Mouse (Mus musculus) CD4-positive, CD25-positive, alpha-beta regulatory T cell, adult 2 months (primary cell): Measurements from ENCODE around the gene Efl1.
"Not testable (repeated sequence)": the region's sequence is repeated elsewhere in the genome, so short reads cannot be mapped to it uniquely, and the experiment has no call there.

Source experiments
- DNase-seq: peaks from one replicate; pipeline ENCODE4 v3.0.0-alpha.2; 2012; ENCODE audit warnings: low read depth, low spot score

Efl1 gene

GRCm38 (mm10) chr7:82758521-82758920 is 110.1 kb downstream of the Efl1 start:
- no peak for DNase-seq

DNA sequence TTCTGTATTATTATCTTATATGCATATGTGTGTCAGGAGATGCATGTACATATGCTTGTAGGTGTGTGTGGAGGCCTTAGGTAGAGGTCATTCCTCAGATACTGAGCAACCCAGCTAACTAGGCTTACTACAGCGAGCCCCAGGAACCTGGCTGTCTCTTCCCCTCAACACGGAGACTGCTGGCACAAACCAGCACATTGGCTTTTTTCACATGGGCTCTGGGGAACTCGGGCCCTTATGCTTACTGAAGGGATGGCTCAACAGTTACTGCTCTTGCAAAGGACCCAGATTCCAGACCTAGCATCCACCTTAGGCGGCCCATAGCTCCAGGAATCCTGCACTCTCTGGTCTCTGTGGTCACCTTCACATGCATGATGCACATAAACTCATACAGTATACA is 110.7 kb downstream of the Efl1 start:
- no peak for DNase-seq

DNA sequence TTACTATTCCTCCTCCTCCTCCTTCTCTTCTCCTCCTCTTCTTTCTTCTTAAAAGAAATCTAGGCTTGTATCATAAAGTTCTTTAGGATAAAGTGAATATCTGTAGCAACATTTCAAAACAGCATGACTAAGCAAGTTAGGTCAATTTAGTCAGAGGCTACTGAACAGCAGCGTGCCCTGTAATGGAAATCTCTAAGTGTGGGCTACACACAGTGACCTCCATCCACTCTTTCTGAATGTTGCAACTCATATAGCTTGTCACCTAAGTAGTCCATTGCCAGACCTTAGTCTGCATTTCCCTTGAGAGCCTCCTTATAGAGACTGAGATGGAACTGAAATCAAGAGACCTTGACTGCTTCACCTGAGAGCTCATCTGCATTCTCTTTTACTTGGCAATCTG is 116.5 kb downstream of the Efl1 start:
- DNase-seq, result no peak

DNA sequence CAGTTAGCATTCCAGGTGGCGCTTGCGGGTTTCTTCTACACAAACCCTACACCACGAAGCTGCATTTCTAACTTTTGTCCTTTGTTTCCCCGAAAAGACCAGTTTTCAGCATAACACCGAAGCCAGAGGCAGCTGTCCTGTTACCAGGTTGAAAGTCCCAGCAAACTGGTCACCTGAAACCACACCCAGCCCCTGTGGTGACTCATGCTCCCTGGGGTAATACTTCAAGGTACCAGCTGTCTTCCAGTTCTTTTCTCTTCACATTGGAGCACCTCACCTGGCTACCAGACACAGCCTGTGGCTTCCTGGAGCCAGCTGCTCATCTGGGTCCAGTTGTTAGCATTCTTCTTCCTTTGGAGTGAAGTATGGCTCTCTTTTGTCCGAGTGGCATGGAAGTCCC is 118.2 kb downstream of the Efl1 start:
- DNase-seq, result no peak

- DNase-seq, result no peak
These were observed 121.8 kb downstream of the Efl1 start for GRCm38 (mm10) chr7:82770207-82770606.

- DNase-seq, result not testable (repeated sequence)
These were observed 122.7 kb downstream of the Efl1 start for GRCm38 (mm10) chr7:82770957-82771660.

DNA sequence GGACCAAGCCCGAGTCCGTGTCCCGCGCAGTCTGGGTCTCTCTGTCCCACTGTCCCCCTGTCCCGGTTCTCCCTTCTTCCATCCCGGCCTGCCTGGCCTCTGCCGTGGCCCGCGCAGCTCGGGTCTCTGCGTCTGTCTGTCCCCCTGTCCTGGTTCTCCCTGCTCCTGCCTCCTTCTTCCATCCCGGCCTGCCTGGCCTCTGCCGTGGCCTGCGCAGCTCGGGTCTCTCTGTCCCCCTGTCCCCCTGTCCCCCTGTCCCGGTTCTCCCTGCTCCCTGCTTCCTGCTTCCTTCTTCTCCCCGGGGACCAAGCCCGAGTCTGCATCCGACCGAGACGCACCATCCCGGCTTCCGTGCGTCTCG is 123.2 kb downstream of the Efl1 start:
- DNase-seq, result not testable (repeated sequence)

GRCm38 (mm10) chr7:82772481-82772880 is 124.1 kb downstream of the Efl1 start:
- no peak for DNase-seq

DNA sequence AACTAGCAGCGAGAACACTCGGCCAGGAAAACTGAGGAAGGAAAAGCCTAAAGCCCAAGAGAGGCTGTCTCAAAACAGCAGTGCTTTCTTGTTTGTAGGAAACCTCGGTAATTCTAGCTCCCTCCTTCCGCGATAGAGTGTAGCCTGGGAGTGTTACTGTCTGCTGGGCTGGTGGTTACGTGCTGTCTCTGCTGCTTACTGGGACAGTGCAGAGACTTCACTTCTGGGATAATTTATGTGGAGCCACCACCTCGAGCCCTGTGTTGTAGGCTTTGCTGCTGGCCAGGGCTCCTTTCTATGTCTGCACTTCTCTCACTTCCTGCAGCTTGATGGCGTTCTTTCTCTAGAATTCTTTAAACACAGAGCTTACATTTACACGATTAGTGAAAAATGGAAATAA is 124.7 kb downstream of the Efl1 start:
- peak; percentile 40 for DNase-seq

DNA sequence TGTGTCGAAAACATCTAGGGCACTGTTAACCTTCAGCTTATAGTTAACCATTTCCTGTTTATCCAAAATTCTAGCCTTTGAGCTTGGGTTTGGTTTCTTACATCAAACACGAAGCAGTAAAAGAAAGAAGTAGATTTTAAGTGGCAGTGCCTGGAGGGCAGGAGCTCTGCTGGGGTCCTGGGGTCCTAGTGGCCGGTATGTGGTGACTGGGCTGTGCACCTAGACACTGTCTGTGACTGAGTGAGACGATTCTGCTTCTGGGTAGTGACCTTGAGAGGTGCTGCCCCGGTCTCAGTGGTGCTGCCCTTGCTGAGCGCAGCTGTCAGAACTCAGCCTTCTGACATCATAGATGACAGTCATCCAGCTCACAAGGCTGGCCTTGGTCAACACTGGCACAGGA is 125.5 kb downstream of the Efl1 start:
- peak; percentile 55 for DNase-seq

- DNase-seq, result no peak
These were observed 126.7 kb downstream of the Efl1 start for GRCm38 (mm10) chr7:82775090-82775489.

DNA sequence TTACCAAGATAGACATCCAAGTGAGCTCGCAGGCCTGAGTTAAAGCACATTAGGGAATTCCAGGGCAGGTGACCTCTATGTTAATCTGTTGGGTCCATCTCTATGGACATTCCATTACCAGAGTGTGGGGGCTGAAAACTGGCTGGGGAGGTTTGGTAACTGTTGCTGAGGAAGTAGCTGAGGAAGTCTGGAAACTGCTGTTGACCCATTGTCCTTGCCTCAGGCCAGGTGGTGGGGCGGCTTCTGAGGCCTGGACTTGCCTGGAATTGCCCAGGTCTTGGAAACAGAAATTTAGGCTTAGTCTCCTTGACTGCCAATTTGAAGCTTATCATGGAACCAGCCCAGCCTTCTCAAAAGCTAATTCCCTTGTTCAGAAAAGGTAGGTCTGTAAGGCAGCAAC is 134.7 kb downstream of the Efl1 start:
- DNase-seq, result no peak

- no peak for DNase-seq
These were observed 135.3 kb downstream of the Efl1 start for GRCm38 (mm10) chr7:82783693-82784092.

- DNase-seq, result no peak
These were observed 137.0 kb downstream of the Efl1 start for GRCm38 (mm10) chr7:82785335-82785934.

GRCm38 (mm10) chr7:82785970-82786647 is 137.7 kb downstream of the Efl1 start:
- DNase-seq, result no peak

DNA sequence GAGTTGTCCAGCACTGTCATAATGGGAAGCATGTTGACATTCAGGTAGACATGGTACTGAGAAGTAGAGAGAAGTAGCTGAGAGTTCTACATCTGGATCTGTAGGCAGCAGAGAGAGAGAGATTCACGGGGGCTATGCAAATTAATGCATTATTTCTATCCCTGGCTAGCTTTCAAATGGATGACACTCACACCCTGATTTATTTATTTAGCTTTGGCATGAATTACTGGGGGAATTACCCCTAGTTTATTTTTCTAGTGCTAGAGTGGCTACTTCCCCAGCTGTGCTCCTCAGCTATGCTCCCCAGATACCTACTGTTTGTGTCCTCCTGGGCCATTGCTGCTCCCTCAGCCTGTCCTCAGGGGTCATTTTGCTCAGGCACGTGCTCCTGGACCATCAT is 144.2 kb downstream of the Efl1 start:
- DNase-seq, result no peak

DNA sequence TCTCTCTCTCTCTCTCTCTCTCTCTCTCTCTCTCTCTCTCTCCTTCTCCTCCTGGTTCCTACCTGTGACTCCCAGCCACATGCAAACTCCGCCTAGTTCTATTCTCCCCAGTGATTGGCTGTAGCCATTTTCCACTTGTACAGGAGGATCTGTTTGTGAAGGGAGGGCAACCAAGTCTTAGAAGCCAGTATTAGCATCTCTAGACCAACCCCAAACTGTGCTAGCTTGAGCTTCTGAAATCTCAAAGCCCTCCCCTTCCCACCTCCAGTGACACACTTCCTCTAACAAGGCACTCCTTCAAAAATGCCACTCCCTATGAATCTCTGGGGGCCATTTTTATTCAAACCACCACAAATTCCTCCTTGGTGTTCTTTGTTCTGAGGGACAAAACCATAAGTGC is 144.7 kb downstream of the Efl1 start:
- DNase-seq, result no peak

DNA sequence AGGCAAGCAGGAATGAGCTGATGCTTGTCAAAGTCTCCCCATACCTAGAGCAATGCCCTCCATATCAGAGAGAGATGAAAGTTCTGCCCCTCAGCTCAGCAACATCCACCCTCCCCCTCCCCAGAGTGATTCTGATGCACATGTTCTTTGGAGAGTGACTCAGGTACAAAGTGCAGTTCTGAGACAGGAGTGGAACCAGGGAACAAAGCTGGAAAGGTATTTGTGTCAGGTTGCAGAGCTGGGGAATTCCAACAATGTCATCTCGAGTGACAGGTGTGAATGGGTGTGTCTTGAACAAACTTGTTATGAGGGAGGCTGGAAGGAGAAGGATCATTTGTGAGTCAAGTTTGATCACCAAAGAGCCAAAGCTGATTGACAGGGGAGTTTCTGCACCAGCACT is 146.1 kb downstream of the Efl1 start:
- DNase-seq, result no peak

- DNase-seq, result no peak
These were observed 153.8 kb downstream of the Efl1 start for GRCm38 (mm10) chr7:82802206-82802605.

- no peak for DNase-seq
These were observed 159.8 kb downstream of the Efl1 start for GRCm38 (mm10) chr7:82808257-82808656.

GRCm38 (mm10) chr7:82809126-82809525 is 160.7 kb downstream of the Efl1 start:
- DNase-seq, result no peak

DNA sequence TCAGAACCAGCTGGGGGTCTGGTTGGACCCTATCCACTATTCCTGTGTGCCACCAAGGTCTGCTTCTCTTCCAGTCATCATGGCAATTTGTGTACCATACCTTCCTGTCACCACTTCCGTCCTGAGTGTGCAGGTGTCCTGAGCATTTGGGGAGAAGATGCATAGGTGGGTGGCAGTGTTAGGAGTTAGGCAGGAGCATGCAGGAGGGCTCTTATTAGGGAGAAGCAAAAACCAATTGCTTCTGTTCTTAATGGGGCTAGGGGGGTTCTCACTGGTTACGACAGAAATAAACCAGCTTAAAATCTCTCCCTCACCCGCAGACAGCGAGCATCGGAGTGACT is 162.4 kb downstream of the Efl1 start:
- DNase-seq, result no peak

DNA sequence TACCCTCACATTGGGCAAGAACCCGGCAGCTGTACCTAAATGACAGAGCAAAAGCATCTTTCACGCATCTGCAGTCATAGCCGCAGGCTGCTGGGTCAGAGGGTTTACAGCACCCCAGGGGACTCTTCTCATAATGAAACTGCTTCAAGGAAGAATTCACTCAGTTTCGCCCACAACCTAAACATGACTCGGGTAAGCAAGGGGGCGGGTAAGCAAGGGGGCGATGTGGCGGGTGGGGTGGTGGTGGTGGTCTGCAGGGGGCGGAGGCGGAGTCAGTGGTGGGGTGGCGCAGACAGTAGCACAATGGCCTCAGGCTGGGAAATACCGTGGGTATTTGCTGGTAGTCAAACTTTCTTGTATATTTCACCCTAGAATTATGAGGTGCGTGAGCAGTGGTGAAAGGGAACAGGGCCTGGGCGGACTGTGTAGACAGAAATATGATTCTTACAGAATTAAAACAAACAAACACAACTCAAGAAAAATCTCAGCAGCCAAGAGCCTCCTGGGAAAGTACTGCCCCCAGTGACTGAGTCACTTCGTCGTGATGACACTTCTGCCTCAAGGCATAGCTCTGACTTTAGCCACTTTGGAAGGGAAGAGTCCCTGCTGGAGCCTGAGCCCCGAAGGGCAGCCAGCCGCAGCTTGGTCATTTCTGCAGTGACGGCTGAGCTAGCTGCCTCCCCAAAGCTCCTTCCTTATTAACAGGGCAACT is 162.9 kb downstream of the Efl1 start:
- peak; percentile 3 for DNase-seq
